Mouse (Mus musculus): ENCODE data around the gene Sfxn4. TPM values are rescaled to one million over a fixed set of nuclear protein-coding genes. Genes with fewer than 3 reads are reported as not detected.

Sfxn4 gene
- polyA plus RNA-seq, 1 experiment = 0.24 TPM

DNA sequence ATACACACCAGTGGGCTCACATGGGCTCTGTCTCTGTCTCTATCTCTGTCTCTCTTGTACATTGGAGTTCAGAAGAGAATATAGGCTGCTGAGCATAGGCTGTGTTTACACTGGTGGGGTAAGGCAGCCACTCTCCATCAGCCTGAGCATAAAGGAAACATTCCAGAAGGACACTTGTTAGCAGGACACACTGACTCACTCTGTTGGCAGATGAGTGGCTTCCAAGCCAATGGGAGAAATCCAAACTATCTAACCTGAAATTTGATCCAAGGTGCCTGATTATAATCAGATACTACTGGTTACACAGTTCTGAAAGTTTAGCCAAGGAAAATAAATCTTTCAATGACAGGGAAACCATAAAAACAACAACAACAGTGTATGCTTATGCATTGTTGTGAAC, 15.5 kb downstream of the Sfxn4 start:
- DNase-seq (ENCODE audit: low read depth, low spot score) = no peak

DNA sequence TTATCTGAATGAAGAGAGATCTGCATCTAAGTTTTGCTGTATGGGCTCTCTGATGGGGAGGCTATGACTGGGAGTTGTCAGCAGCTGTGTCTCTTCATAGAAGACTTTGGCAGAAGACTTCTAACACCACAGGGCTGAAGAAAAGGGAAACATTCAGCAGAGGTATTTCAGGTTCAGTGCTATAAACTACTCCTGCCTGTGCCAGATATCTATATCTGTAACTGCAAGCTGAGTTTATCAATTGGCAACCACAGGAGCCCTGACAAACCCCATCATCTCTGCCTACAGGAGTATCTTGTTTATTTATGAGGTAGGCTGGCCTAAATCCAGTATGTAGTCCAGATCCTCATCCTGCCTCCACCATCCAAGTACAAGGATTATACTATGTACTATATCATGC, 18.0 kb downstream of the Sfxn4 start:
- DNase-seq (ENCODE audit: low read depth, low spot score) = no peak

DNA sequence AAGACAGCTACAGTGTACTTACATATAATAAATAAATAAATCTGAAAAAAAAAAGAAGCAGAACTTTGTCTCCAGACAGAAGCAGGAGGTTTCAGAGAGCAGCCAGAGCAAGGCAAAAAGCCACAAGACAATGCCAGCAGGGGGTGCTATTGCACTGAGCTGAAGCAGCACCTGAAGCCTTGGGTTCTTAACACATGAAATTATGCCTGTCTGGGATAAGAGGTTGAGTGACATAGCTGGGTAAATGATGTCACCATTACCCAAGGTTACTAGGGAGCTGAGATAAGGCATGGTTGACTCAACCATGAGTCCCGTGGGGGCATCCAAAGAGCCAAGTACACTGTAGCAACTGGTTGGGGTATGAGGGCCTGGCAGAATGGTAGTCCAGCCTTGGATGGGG, 23.5 kb downstream of the Sfxn4 start:
- DNase-seq (ENCODE audit: low read depth, low spot score) = peak; percentile 35

DNA sequence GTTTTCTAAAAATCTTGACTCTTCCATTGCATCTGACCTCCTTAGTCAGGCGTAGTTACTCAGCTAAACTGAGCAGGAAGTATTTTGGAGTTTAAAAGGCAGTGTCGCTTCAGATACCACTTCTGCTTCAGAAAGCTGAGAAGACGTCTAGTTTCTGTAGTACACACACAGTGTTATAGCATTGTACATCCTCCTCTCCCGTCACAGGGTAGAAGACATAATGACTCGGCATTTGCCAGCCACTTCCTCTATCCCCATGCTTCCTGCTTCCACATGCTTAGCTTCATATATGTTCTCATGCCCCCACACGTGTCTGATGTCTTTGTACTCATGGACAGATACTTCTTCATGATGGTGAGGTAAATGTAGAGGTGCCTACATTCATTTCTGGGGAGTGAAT, 42.6 kb downstream of the Sfxn4 start:
- DNase-seq (ENCODE audit: low read depth, low spot score) = no peak
- 86% methylated on average over 6 of the region's 6 CpGs for WGBS

More for the DNA sequence above, 23.5 kb downstream of the Sfxn4 start:
- WGBS = 43% methylated on average over 1 of the region's 1 CpGs

DNA sequence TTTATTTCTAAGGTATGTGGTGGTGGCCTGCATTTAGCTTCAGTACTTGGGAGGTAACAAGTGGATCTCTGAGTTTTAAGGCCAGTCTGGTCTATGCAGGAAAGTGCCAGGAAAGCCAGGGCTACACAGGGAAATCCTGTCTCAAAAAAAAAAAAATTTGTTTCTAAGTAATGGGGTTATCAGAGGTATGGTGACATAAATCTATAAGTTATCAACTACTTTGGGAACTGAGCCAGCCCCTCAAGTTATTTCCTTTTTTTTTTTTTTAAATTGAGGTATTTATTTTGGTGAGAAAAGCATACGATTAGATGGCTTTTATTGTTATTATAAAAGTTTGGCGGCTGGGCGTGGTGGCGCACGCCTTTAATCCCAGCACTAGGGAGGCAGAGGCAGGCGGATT, 48.1 kb downstream of the Sfxn4 start:
- no peak for DNase-seq (ENCODE audit: low read depth, low spot score)
- 81% methylated on average over 6 of the region's 6 CpGs for WGBS

DNA sequence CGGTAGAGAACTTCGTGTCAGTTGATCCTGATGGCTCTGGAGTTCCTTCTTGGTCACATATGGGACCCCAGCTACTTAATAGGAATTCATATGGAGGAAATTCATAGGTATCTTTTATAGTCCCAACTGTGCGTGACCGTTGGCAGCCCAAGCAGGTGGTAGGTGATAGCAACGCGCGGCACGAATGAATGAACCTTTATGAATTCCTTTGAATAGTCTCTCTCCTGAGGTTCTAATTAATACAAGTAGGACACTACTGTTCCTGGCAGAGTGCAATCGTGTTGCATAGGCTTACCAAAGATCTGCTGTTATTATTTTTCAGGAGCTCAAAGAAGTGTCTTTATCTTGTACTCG, 49.3 kb downstream of the Sfxn4 start:
- no peak for DNase-seq (ENCODE audit: low read depth, low spot score)
- 9% methylated on average over 10 of the region's 10 CpGs for WGBS

DNA sequence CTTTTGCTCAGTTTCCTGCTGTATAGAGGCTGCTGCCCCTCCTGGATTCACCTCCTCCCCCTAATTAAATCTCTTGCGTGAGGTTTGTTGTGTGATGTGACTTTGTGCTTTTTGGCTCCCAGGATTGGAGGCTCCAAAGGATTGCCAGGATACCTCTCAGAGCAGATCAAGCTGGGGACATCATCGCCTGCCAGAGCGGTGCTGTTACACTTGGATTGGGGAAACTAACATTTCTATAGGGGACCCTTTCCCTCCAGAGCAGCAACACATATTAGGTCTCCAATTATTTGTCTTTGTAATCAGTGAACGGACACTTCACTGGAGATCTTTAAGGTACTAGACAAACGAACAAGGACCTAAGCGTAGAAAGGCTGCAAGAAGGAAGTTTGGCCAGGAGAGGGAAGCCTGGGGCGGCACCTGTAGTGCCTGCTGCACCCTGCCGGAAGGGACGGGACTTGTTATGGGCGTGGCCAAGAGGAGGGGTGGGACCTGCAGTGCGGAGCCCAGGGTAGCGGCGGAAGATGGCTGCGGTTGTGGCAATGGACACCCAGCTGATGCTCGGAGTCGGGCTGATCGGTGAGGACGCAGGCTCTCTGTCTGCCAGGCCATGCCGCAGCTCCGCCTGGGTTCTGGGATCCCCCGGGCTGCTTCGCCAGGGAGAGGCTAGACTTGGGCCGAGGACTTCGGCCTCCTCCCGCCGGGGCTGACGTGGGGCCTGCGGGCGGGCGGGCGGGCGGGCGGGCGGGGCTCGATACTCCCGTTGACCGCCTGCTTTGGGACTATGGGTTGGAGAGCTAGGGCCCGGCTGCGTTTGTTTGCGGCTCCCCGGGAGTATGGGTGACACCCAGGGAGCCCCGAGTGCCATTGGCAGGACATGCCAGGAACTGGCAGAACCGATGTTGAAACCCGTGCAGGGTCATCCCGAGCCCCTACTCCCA, 49.9 kb downstream of the Sfxn4 start, which contains the start of gene Fam45a:
Gene Fam45a (plus strand): TSS at position 488 of the 938 bp plus-strand sequence.
- peak; percentile 78 for DNase-seq (ENCODE audit: low read depth, low spot score)
- 3% methylated on average over 45 of the region's 45 CpGs for WGBS

DNA sequence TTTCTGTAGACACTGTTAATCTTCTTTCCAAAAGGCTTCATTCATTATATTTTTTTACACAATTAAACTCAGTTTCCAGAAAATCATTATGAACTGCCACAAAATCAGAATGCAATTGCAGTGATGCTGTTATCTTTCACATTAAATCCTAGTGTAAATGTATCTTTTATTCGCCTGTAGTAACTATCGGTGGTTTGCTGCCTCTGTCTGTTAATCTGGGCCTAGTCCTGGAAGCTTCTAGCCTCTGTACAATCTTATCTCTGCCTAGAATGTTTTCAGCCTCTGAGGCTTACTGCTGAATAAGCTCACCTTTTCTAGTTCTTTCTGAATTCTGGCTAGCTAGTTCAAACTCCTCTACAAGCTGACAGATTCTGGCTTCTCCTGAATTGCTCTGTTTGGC, 51.4 kb downstream of the Sfxn4 start:
- no peak for DNase-seq (ENCODE audit: low read depth, low spot score)
- WGBS = 95% methylated on average over 2 of the region's 2 CpGs

DNA sequence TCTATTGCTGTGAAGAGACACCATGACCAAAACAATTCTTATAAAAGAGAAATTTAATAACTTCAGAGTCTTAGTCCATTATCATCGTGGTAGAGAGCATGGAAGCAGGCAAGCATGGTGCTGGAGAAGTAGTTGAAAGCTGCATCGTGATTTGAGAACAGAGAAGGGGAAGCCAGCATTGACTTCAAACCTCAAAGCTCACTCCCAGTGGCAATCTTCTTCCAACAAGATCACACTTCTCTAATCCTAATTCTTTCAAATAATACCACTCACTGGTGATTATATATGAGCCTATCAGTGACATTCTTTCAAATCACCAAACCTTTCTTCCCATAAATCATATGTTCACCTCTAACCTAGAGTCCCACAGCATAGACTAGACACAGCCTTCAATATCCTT, 56.4 kb downstream of the Sfxn4 start:
- 55% methylated on average over 2 of the region's 2 CpGs for WGBS
- no peak for DNase-seq (ENCODE audit: low read depth, low spot score)

DNA sequence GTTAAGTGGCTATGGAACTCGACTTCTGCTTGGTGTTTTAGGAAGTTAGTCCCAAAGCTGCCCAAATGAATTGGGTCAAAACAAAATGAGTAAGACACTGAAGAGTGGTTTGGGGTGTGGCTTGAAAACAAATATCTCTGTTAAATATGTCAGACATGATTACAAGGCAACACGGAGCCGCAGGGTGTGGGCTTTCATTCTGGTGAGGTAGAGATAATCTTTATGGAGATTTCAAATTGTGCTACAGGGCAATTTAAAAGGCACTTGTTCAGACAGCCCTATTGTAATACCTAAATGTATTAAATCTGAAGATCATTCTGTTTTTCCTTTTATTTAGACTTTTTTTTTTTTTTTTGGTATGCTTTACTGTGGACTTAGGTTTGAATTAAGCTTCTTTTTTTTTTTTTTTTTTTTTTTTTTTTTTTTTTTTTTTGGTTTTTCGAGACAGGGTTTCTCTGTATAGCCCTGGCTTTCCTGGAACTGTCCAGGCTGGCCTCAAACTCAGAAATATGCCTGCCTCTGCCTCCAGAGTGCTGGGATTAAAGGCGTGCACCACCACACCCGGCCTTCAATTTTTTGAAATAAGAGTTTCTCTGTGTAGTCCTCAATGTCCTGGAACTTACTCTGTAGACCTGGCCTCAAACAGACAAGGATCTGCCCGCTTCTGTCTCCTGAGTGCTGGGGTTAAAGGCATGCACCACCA, 61.3 kb downstream of the Sfxn4 start:
- DNase-seq (ENCODE audit: low read depth, low spot score) = no peak
- WGBS = 64% methylated on average over 7 of the region's 7 CpGs

DNA sequence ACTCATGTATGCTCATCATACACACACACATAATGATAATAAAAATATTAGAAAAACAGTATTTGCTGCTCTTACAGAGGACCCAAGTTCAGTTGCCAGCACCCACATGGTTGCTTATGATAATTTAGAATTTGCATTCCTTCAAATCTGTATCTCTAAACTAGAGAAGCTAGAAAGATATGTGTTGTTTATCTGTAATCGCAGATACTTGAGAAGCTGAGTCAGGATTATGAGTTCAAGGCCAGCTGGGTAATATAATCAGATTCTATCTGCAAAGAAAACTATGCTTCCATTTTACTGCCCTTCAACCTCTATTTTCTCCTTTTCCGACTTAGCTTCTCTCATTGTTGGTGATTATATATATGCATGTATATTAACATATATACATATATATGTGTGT, 63.9 kb downstream of the Sfxn4 start:
- no peak for DNase-seq (ENCODE audit: low read depth, low spot score)
- WGBS = 84% methylated on average over 2 of the region's 2 CpGs

DNA sequence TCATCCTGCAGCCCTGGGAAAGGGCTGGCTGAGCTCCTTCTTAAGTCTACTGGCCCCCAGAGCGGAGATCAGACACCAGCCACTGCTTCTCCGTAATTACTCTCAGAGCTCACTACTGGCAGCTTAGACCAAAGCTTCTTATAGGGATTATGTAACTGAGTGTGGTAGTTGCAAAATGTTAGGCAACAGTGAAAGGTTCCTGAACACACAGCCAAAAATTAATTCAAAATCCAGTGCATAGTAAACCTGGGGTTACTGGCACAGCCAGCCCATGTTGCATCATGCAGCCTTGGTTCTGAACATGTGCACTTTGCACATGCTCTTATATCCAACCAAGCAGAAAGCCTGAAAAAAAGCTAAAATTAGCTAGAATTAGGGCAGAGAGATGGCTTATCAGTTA, 66.0 kb downstream of the Sfxn4 start:
- 92% methylated on average over 2 of the region's 2 CpGs for WGBS
- DNase-seq (ENCODE audit: low read depth, low spot score) = no peak

DNA sequence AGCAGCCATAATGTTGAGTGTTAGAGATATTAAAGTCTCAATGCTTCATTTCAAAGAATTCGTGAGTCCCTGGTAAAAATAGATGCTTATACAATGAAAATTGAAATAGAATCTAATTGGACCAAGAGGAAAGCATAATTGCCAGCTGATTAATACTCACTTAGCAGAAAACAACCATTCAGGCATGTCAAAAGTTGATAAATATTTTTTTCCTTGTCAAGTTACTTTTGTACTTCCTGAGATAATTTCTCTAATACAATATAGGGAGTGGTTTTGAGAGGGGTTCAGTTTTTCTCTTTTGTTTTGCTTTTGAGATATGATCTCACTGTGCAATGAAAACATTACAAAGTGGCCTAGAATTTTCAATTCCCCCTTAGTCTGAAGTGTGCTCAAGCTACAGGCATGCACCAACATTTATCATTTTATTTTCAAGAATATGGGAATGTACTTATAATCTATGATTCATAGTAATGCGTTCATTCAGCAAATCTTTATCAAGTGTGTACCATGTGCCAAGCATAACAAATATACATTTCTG, 68.0 kb downstream of the Sfxn4 start:
- no peak for DNase-seq (ENCODE audit: low read depth, low spot score)
- 84% methylated on average over 2 of the region's 2 CpGs for WGBS

DNA sequence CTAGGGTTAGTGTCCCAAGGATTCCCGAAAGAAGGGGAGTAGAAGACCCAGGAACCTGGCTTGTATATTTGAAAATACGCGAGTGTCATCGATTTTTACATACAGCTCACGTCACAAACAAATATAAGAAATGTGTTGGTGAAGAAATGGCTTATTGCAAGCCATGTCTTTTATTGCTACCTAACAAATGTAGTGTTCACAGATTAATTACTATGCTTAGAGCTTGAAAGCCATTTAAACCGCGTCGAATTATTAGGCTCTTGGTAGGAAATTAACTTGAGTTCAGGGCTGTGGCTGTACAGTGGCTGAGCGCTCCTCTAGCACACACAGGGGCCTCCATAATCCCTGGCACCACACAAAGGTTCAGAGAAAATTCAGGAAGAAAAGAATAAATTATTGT, 70.1 kb downstream of the Sfxn4 start:
- WGBS = 11% methylated on average over 9 of the region's 9 CpGs
- DNase-seq (ENCODE audit: low read depth, low spot score) = no peak

DNA sequence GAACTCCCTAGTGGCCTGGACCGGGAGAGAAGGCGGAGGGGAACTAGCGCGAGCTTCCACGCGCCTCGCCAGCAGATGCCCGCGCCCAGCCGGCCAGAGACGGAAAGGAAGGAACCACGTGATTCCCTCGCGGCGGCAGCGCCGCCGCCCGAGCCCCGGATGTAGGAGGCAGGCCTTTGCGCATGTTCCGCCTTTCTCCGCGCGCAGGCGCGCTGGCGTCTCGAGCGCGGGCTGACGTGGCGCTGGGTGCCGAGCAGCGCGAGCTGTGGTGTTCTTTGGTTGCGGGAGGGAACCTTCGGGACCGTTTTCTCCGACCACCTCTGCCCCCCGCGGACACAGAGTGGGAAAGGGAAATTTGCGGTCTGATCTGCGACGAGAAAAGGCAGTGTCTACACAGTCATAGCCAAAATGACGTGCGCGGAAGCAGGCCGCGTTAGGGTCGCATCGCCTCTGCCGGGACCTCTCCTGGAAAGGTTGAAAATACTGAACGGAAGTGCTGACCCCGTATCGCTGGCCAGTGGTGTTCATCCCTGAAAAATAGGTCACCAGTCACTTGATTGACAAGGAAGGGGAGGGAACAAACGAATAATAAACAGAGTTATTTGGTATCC, 70.6 kb downstream of the Sfxn4 start, which contains the start of gene Eif3a:
Gene Eif3a (minus strand): TSS at position 108 of the 611 bp plus-strand sequence.
- under 1% methylated on average over 57 of the region's 57 CpGs for WGBS
- peak; percentile 69 for DNase-seq (ENCODE audit: low read depth, low spot score)

DNA sequence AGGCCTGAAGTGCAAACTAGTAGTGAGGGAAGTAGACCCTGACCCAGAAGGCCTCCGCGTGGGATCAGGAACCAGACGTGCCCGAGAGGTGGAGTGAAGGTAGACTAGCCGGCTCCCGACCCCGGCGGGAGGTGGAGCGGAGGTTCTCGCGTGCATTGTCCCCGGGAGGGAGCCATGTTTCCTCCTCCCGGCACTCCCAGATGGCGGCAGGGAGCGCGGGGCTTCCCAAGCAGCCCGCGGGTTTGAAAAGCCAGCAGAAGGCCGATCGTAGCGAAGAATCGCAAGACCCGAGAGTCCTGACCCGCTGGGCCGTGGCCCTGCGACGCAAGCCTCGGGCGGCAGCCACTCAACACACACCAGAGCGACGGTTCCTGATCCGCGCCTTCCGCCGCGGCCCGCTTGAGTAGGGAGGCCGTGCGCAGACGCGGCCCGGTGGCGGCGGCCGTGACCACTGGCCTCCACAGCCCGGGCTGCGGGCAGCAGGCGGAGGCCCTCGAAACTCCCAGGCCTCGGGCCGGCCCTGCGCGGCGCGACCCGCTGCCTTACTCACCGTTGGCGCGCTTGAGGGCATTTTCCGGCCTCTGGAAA, 71.3 kb downstream of the Sfxn4 start:
- DNase-seq (ENCODE audit: low read depth, low spot score) = no peak
- under 1% methylated on average over 60 of the region's 60 CpGs for WGBS

DNA sequence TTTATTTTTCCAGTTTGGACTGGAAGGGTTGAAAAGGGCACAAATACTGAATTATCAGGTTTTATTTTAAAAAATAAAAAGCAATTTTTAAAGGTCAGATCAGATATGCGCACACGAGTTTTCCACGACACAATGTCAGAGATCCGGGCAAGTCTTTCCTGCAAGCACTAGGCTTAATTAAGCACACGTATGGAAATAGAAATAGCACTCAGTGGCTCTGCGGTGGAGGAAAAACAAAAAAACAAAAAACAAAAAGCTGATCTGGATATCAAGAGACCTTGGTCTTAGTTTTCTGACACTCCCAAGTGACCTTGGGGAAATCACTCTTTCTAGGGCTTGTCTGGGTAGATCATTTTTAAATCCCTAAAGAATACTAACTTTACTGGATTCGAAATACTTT, 71.8 kb downstream of the Sfxn4 start:
- no peak for DNase-seq (ENCODE audit: low read depth, low spot score)
- 2% methylated on average over 7 of the region's 7 CpGs for WGBS

DNA sequence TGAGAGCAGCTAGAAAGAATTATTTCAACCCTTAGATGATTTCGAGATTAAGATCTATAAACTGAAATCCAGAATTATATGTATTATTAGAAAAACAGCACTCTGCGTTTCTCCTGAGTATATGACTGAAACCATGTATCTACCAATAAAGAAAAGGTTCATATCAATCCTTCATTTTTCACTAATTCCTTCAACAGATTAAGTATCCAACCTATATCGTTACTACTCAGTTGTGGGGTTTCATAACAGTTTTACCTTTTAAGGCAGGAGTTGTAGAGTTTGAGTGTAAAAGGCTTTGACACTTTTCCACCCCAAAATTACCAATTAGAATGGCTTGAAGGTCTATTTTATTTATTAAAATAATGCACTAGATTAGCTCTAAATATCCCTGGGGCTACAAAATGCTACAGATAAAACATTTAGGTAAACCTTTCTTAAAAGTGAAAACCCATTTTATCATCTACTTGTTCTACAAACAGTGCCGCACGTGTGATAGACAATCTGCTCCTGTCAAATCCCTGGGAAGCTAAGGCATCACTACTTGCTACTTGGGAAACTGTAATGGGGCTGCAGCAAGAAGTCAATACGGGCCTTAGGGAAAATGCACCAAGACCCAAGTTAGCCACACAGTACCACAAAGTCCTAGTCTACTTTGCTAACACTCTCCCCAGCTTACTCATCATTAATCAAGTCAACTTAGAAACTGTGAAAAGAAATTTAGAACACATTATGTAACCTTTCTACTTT, 72.9 kb downstream of the Sfxn4 start:
- no peak for DNase-seq (ENCODE audit: low read depth, low spot score)
- 13% methylated on average over 6 of the region's 6 CpGs for WGBS

DNA sequence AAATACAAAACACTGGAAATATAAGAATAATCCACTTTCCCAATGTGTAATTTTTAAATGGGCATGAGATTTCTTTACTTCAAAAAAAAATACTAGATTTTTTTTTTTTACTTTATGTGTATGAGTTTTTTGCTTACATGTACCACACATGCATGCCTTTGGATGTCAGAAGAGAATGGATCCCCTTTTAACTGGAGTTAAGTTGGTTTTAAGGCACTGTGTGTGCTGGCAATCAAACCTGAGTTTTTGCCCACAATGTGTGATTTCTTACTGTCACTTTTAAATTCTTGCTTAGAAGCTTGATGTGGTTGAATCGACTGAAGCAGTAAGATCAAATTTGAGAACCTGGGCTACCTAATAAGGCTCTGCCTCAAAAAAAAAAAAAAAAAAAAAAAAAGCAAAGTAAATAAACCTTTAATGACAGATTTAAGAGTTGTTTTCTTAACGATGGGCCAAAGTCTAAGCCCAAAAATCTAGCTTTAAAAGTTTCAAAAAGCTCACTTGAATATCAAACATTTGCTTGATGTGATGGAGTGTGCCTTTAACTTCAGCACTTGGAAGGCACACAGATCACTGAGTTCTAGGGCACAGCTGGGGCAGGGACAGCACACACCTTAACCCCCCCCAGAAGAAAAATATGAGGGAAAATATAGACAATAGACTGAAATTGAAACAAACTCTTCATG, 73.7 kb downstream of the Sfxn4 start:
- DNase-seq (ENCODE audit: low read depth, low spot score) = no peak
- WGBS = 11% methylated on average over 2 of the region's 2 CpGs

Measured in large intestine, adult 2 months (tissue).